Mouse (Mus musculus): ENCODE results near the gene Ltbp2. TPM values are rescaled to one million over a fixed set of nuclear protein-coding genes. Genes with fewer than 3 reads are reported as not detected.

The Ltbp2 gene
- polyA plus RNA-seq, 1 experiment from 2014 or later, result 0.17 TPM

DNA sequence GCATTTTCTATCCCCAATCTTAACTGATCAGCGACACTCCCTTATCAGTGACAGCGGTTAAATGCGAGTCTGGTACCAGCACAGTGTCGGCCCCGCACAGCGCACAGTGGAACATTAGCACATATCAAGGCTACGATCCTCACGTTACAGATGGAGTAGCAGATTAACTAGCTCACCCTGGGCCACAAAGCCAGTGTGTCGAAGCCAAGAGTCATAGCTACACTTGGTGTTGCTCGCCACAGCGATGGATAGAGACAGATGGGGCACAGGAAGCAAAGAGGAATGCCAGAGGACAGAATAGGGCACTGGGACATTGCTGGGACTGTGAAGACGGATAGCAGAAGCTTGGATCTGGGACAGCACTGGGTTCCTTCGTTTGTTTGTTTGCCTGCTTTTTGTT lies 69.0 kb downstream of the Ltbp2 start:
- no peak overlapping the region for H3K9ac ChIP-seq (ENCODE audit: low read length)
- H3K4me2 ChIP-seq (ENCODE audit: low read depth), result no peak overlapping the region
- no peak overlapping the region for H3K27ac ChIP-seq (ENCODE audit: low read depth, low read length)
- H3K4me1 ChIP-seq (ENCODE audit: control insufficient read depth, insufficient read depth, low read length), result no peaks in the 10 kb centered on the region
- ATAC-seq (ENCODE audit: insufficient read depth, low FRiP score, low TSS enrichment) (no peak), DNase-seq (ENCODE audit: low spot score) (no peak)
- 86% methylated on average over 13 of the region's 13 CpGs for WGBS
- H3K36me3 ChIP-seq (ENCODE audit: control insufficient read depth, insufficient read depth, low read length), result no peaks in the 10 kb centered on the region
- no peak overlapping the region for H3K4me3 ChIP-seq (ENCODE audit: low read depth, low read length)
- no peaks in the 10 kb centered on the region for H3K27me3 ChIP-seq (ENCODE audit: control insufficient read depth, insufficient read depth, low read length)
- no peaks in the 10 kb centered on the region for H3K9me3 ChIP-seq (ENCODE audit: control insufficient read depth, low read length)

- WGBS, result 68% methylated on average over 5 of the region's 5 CpGs
Measured at GRCm38 (mm10) chr12:84806726-84807125, 69.6 kb downstream of the Ltbp2 start.

GRCm38 (mm10) chr12:84806010-84806409 lies 70.3 kb downstream of the Ltbp2 start:
- no peak overlapping the region for H3K27ac ChIP-seq (ENCODE audit: low read depth, low read length)
- H3K9me3 ChIP-seq (ENCODE audit: control insufficient read depth, low read length), result no peaks in the 10 kb centered on the region
- 79% methylated on average over 1 of the region's 1 CpGs for WGBS
- H3K27me3 ChIP-seq (ENCODE audit: control insufficient read depth, insufficient read depth, low read length), result no peaks in the 10 kb centered on the region
- DNase-seq (ENCODE audit: low spot score) (no peak), ATAC-seq (ENCODE audit: insufficient read depth, low FRiP score, low TSS enrichment) (no peak)
- no peak overlapping the region for H3K9ac ChIP-seq (ENCODE audit: low read length)
- no peaks in the 10 kb centered on the region for H3K4me1 ChIP-seq (ENCODE audit: control insufficient read depth, insufficient read depth, low read length)
- no peaks in the 10 kb centered on the region for H3K36me3 ChIP-seq (ENCODE audit: control insufficient read depth, insufficient read depth, low read length)
- H3K4me2 ChIP-seq (ENCODE audit: low read depth), result no peak overlapping the region
- H3K4me3 ChIP-seq (ENCODE audit: low read depth, low read length), result no peak overlapping the region

More at GRCm38 (mm10) chr12:84806726-84807125, 69.6 kb downstream of the Ltbp2 start:
- Histone ChIP-seq H3K27me3 (ENCODE audit: control insufficient read depth, insufficient read depth, low read length) (no peaks in the 10 kb centered on the region), H3K36me3 (ENCODE audit: control insufficient read depth, insufficient read depth, low read length) (no peaks in the 10 kb centered on the region), H3K9ac (ENCODE audit: low read length) (no peak overlapping the region), H3K4me2 (ENCODE audit: low read depth) (no peak overlapping the region), H3K4me3 (ENCODE audit: low read depth, low read length) (no peak overlapping the region), H3K4me1 (ENCODE audit: control insufficient read depth, insufficient read depth, low read length) (no peaks in the 10 kb centered on the region), H3K9me3 (ENCODE audit: control insufficient read depth, low read length) (no peaks in the 10 kb centered on the region), H3K27ac (ENCODE audit: low read depth, low read length) (no peak overlapping the region)
- DNase-seq (ENCODE audit: low spot score) (no peak), ATAC-seq (ENCODE audit: insufficient read depth, low FRiP score, low TSS enrichment) (no peak)

DNA sequence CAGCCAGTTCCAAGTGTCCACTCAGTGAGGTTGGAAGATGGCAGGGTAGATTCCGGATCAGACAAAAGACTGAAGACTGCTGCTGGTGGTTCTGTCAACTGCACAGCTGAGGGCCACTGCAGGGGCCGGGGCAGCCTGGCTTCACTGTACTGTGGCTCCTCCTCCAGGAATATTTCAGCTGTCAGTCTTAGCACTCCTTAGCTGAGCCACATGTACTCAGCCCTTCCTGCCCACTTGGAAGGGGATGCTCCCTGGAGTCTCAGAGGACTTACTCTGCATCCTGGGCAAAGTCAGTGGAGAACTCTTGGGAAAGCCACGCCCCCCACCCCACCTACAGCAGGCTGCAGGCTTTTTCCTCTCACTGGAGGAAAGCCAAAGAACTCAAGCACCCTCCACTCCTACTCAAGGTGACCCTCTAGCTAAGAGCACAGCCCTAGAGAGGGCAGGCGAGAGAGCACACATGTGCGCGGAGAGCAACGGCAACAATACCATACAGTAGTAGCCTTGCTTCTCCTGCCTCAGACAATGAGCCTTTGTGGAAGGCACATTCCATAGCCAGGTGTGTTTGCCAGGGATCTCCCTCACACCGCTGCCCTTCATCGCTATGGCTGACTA lies 71.0 kb downstream of the Ltbp2 start:
- Histone ChIP-seq H3K4me3 (ENCODE audit: low read depth, low read length) (no peak overlapping the region), H3K4me1 (ENCODE audit: control insufficient read depth, insufficient read depth, low read length) (no peaks in the 10 kb centered on the region), H3K36me3 (ENCODE audit: control insufficient read depth, insufficient read depth, low read length) (no peaks in the 10 kb centered on the region), H3K27me3 (ENCODE audit: control insufficient read depth, insufficient read depth, low read length) (no peaks in the 10 kb centered on the region), H3K9me3 (ENCODE audit: control insufficient read depth, low read length) (no peaks in the 10 kb centered on the region), H3K4me2 (ENCODE audit: low read depth) (no peak overlapping the region), H3K9ac (ENCODE audit: low read length) (no peak overlapping the region), H3K27ac (ENCODE audit: low read depth, low read length) (no peak overlapping the region)
- ATAC-seq (ENCODE audit: insufficient read depth, low FRiP score, low TSS enrichment), result no peak
- DNase-seq (ENCODE audit: low spot score), result no peak
- 79% methylated on average over 9 of the region's 9 CpGs for WGBS

GRCm38 (mm10) chr12:84802625-84803024 lies 73.7 kb downstream of the Ltbp2 start:
- Histone ChIP-seq H3K27me3 (ENCODE audit: control insufficient read depth, insufficient read depth, low read length) (no peaks in the 10 kb centered on the region), H3K9ac (ENCODE audit: low read length) (no peak overlapping the region), H3K4me1 (ENCODE audit: control insufficient read depth, insufficient read depth, low read length) (no peaks in the 10 kb centered on the region), H3K4me3 (ENCODE audit: low read depth, low read length) (no peak overlapping the region), H3K27ac (ENCODE audit: low read depth, low read length) (no peak overlapping the region), H3K36me3 (ENCODE audit: control insufficient read depth, insufficient read depth, low read length) (no peaks in the 10 kb centered on the region), H3K4me2 (ENCODE audit: low read depth) (no peak overlapping the region), H3K9me3 (ENCODE audit: control insufficient read depth, low read length) (no peaks in the 10 kb centered on the region)
- ATAC-seq (ENCODE audit: insufficient read depth, low FRiP score, low TSS enrichment) (no peak), DNase-seq (ENCODE audit: low spot score) (no peak)
- 91% methylated on average over 3 of the region's 3 CpGs for WGBS

GRCm38 (mm10) chr12:84801532-84802110 lies 74.7 kb downstream of the Ltbp2 start:
- no peaks in the 10 kb centered on the region for H3K4me1 ChIP-seq (ENCODE audit: control insufficient read depth, insufficient read depth, low read length)
- WGBS, result 85% methylated on average over 13 of the region's 13 CpGs
- DNase-seq (ENCODE audit: low spot score) (no peak), ATAC-seq (ENCODE audit: insufficient read depth, low FRiP score, low TSS enrichment) (no peak)
- H3K36me3 ChIP-seq (ENCODE audit: control insufficient read depth, insufficient read depth, low read length), result no peaks in the 10 kb centered on the region
- no peak overlapping the region for H3K4me2 ChIP-seq (ENCODE audit: low read depth)
- H3K27ac ChIP-seq (ENCODE audit: low read depth, low read length), result no peak overlapping the region
- H3K27me3 ChIP-seq (ENCODE audit: control insufficient read depth, insufficient read depth, low read length), result no peaks in the 10 kb centered on the region
- H3K9me3 ChIP-seq (ENCODE audit: control insufficient read depth, low read length), result no peaks in the 10 kb centered on the region
- no peak overlapping the region for H3K9ac ChIP-seq (ENCODE audit: low read length)
- H3K4me3 ChIP-seq (ENCODE audit: low read depth, low read length), result no peak overlapping the region

- H3K4me2 ChIP-seq (ENCODE audit: low read depth), result no peak overlapping the region
- 83% methylated on average over 4 of the region's 4 CpGs for WGBS
- no peak overlapping the region for H3K27ac ChIP-seq (ENCODE audit: low read depth, low read length)
- DNase-seq (ENCODE audit: low spot score), result no peak
- H3K27me3 ChIP-seq (ENCODE audit: control insufficient read depth, insufficient read depth, low read length), result no peaks in the 10 kb centered on the region
- H3K9me3 ChIP-seq (ENCODE audit: control insufficient read depth, low read length), result no peaks in the 10 kb centered on the region
- no peaks in the 10 kb centered on the region for H3K4me1 ChIP-seq (ENCODE audit: control insufficient read depth, insufficient read depth, low read length)
- ATAC-seq (ENCODE audit: insufficient read depth, low FRiP score, low TSS enrichment), result no peak
- H3K9ac ChIP-seq (ENCODE audit: low read length), result no peak overlapping the region
- H3K36me3 ChIP-seq (ENCODE audit: control insufficient read depth, insufficient read depth, low read length), result no peaks in the 10 kb centered on the region
- no peak overlapping the region for H3K4me3 ChIP-seq (ENCODE audit: low read depth, low read length)
Measured at GRCm38 (mm10) chr12:84800419-84800818, 75.9 kb downstream of the Ltbp2 start.

DNA sequence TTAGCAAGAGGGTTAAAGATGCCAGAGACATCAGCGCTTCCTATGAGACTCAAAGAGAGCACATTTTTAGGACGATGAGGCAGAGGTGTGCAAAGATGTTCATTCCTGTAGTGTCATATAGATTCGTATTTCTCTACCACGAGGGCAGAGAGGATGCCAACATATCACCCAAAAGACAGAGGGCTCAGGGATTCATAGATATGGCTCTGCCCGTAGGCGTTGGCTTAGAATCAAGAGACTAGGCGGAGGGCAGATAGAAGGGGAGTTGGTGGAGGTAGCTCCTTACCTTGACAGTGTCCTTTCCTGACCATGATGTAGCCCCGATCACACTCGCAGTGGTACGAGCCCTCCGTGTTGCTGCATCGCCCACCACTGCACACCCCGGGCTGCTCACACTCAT lies 77.2 kb downstream of the Ltbp2 start:
- no peak for ATAC-seq (ENCODE audit: insufficient read depth, low FRiP score, low TSS enrichment)
- H3K4me2 ChIP-seq (ENCODE audit: low read depth), result no peak overlapping the region
- no peak overlapping the region for H3K9ac ChIP-seq (ENCODE audit: low read length)
- no peaks in the 10 kb centered on the region for H3K27me3 ChIP-seq (ENCODE audit: control insufficient read depth, insufficient read depth, low read length)
- H3K27ac ChIP-seq (ENCODE audit: low read depth, low read length), result no peak overlapping the region
- H3K4me1 ChIP-seq (ENCODE audit: control insufficient read depth, insufficient read depth, low read length), result no peaks in the 10 kb centered on the region
- no peak for DNase-seq (ENCODE audit: low spot score)
- no peak overlapping the region for H3K4me3 ChIP-seq (ENCODE audit: low read depth, low read length)
- H3K9me3 ChIP-seq (ENCODE audit: control insufficient read depth, low read length), result no peaks in the 10 kb centered on the region
- WGBS, result 93% methylated on average over 13 of the region's 13 CpGs
- H3K36me3 ChIP-seq (ENCODE audit: control insufficient read depth, insufficient read depth, low read length), result no peaks in the 10 kb centered on the region

DNA sequence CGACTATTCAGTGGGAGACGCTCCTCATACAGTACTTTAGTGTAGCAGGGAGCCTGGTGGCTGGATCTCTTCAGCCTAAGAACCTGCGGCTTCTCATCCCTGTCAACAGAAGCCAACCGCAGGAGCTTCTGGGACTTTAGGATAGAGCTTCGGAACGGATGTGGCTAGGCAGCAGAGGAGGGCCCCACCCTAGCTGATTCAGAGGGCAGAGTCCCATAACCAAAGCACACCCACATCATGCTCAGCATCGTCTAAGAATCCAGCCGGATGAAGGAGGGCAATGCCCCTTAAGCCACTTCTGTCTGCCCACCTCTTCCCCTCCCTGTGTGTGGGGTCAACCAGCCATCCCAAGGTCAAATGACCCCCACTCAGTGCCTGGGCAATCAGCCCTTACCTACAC lies 81.7 kb downstream of the Ltbp2 start:
- no peaks in the 10 kb centered on the region for H3K9me3 ChIP-seq (ENCODE audit: control insufficient read depth, low read length)
- no peaks in the 10 kb centered on the region for H3K27me3 ChIP-seq (ENCODE audit: control insufficient read depth, insufficient read depth, low read length)
- no peak overlapping the region for H3K27ac ChIP-seq (ENCODE audit: low read depth, low read length)
- no peaks in the 10 kb centered on the region for H3K4me1 ChIP-seq (ENCODE audit: control insufficient read depth, insufficient read depth, low read length)
- no peak overlapping the region for H3K4me3 ChIP-seq (ENCODE audit: low read depth, low read length)
- ATAC-seq (ENCODE audit: insufficient read depth, low FRiP score, low TSS enrichment), result no peak
- no peak for DNase-seq (ENCODE audit: low spot score)
- 90% methylated on average over 8 of the region's 8 CpGs for WGBS
- H3K36me3 ChIP-seq (ENCODE audit: control insufficient read depth, insufficient read depth, low read length), result no peaks in the 10 kb centered on the region
- no peak overlapping the region for H3K9ac ChIP-seq (ENCODE audit: low read length)
- no peak overlapping the region for H3K4me2 ChIP-seq (ENCODE audit: low read depth)
